Mouse (Mus musculus) MEL (cell line): ENCODE measurements around the gene Pabpn1. TPM values are rescaled to one million over a fixed set of nuclear protein-coding genes. Genes with fewer than 3 reads are reported as not detected.

Experiments used
- DNase-seq: peaks from one replicate; pipeline ENCODE4 v3.0.0; 2011; ENCODE audit warnings: low read depth, low spot score
- H3K27ac ChIP-seq: 2 replicates; pipeline ENCODE4 v1.5.1; 2012; ENCODE audit warnings: low read depth, mild to moderate bottlenecking, control low read depth, low read length, moderate library complexity; ENCODE audit not compliant: control insufficient read depth
- H3K27me3 ChIP-seq, 2 experiments: fragments of 150-350 bp in 1 of 2; sonication (generic) in 1 of 2; 2 replicates each; pipeline ENCODE4 v1.6.1; 2012; ENCODE audit warnings: low read length in 2 of 2, mild to moderate bottlenecking in 2 of 2, improper control_type of control experiment in 1 of 2, moderate library complexity in 1 of 2; ENCODE audit not compliant: insufficient read depth in 2 of 2, control insufficient read depth in 1 of 2
- H3K36me3 ChIP-seq, 2 experiments: 2 replicates each; pipeline ENCODE4 v1.6.1; 2012 to 2014; ENCODE audit warnings: low read length in 2 of 2, improper control_type of control experiment in 1 of 2, inconsistent platforms in 1 of 2, mild to moderate bottlenecking in 1 of 2; ENCODE audit not compliant: insufficient read depth in 2 of 2, control insufficient read depth in 1 of 2
- H3K4me1 ChIP-seq, 2 experiments: fragments of 150-350 bp in 1 of 2; sonication (generic) in 1 of 2; 2 replicates each; pipeline ENCODE4 v1.6.1; 2012; ENCODE audit warnings: low read length in 2 of 2, improper control_type of control experiment in 1 of 2, mild to moderate bottlenecking in 1 of 2; ENCODE audit not compliant: insufficient read depth in 2 of 2, control insufficient read depth in 1 of 2
- H3K4me3 ChIP-seq, 2 experiments: fragments of 150-350 bp in 1 of 2; sonication (generic) in 1 of 2; 2 replicates each; pipeline ENCODE4 v1.5.1; 2012; ENCODE audit warnings: low read depth in 2 of 2, low read length in 2 of 2, mild to moderate bottlenecking in 2 of 2, moderate library complexity in 2 of 2, control low read depth in 1 of 2, improper control_type of control experiment in 1 of 2; ENCODE audit not compliant: control insufficient read depth in 1 of 2, insufficient read depth in 1 of 2
- H3K79me2 ChIP-seq: 2 replicates; pipeline ENCODE4 v1.6.1; 2012; ENCODE audit warnings: mild to moderate bottlenecking, low read length, moderate library complexity; ENCODE audit not compliant: control insufficient read depth, poor library complexity, insufficient read depth
- H3K9ac ChIP-seq: 2 replicates; pipeline ENCODE4 v1.6.1; 2012; ENCODE audit warnings: low read depth, mild to moderate bottlenecking, control low read depth, low read length, moderate library complexity; ENCODE audit not compliant: control insufficient read depth, poor library complexity, severe bottlenecking
- H3K9me3 ChIP-seq: fragments of 150-350 bp; sonication (generic); replicated peaks from 2 replicates; pipeline ENCODE4 v1.6.1; 2012; ENCODE audit warnings: mild to moderate bottlenecking, low read length, improper control_type of control experiment, moderate library complexity; ENCODE audit not compliant: insufficient read depth
- BHLHE40 ChIP-seq: IDR thresholded peaks from 2 replicates; pipeline ENCODE4 v1.6.1; 2012; ENCODE audit warnings: low read depth, mild to moderate bottlenecking, inconsistent platforms, low read length, improper control_type of control experiment, borderline replicate concordance
- CHD1 ChIP-seq: IDR thresholded peaks from 2 replicates; pipeline ENCODE4 v1.6.1; 2012; ENCODE audit warnings: low read depth, mild to moderate bottlenecking, inconsistent platforms, low read length, improper control_type of control experiment
- ELF1 ChIP-seq: IDR thresholded peaks from 2 replicates; pipeline ENCODE4 v1.6.1; 2014; ENCODE audit warnings: low read depth, mild to moderate bottlenecking, inconsistent platforms, low read length, improper control_type of control experiment, moderate library complexity
- ETS1 ChIP-seq: IDR thresholded peaks from 2 replicates; pipeline ENCODE4 v1.6.1; 2012; ENCODE audit warnings: low read depth, mild to moderate bottlenecking, inconsistent platforms, low read length, improper control_type of control experiment, moderate library complexity
- GABPA ChIP-seq: IDR thresholded peaks from 2 replicates; pipeline ENCODE4 v1.6.1; 2012; ENCODE audit warnings: low read depth, mild to moderate bottlenecking, inconsistent platforms, low read length, improper control_type of control experiment, moderate library complexity
- GATA1 ChIP-seq: IDR thresholded peaks from 2 replicates; pipeline ENCODE4 v1.6.1; 2011; ENCODE audit warnings: low read depth, low read length, improper control_type of control experiment
- HCFC1 ChIP-seq: IDR thresholded peaks from 2 replicates; pipeline ENCODE4 v1.6.1; 2012; ENCODE audit warnings: low read depth, mild to moderate bottlenecking, inconsistent platforms, low read length, improper control_type of control experiment, moderate library complexity
- MAX ChIP-seq: IDR thresholded peaks from 2 replicates; pipeline ENCODE4 v1.6.1; 2011; ENCODE audit warnings: low read length, improper control_type of control experiment
- MAZ ChIP-seq: IDR thresholded peaks from 2 replicates; pipeline ENCODE4 v1.6.1; 2012; ENCODE audit warnings: low read depth, mild to moderate bottlenecking, inconsistent platforms, low read length, improper control_type of control experiment
- MXI1 ChIP-seq: IDR thresholded peaks from 2 replicates; pipeline ENCODE4 v1.6.1; 2011; ENCODE audit warnings: mild to moderate bottlenecking, low read depth, low read length, improper control_type of control experiment
- MYC ChIP-seq: IDR thresholded peaks from 2 replicates; pipeline ENCODE4 v1.6.1; 2011; ENCODE audit warnings: low read depth, mild to moderate bottlenecking, low read length, improper control_type of control experiment, moderate library complexity
- POLR2A ChIP-seq, 2 experiments: IDR thresholded peaks; 2 replicates each; pipeline ENCODE4 v1.6.1; 2011 to 2012; ENCODE audit warnings: low read length in 2 of 2, mild to moderate bottlenecking in 2 of 2, control low read depth in 1 of 2, improper control_type of control experiment in 1 of 2, low read depth in 1 of 2, moderate library complexity in 1 of 2; ENCODE audit not compliant: control insufficient read depth in 1 of 2, insufficient read depth in 1 of 2, poor library complexity in 1 of 2
- POLR2AphosphoS2 ChIP-seq: IDR thresholded peaks from 2 replicates; pipeline ENCODE4 v1.6.1; 2011; ENCODE audit warnings: low read length, improper control_type of control experiment
- POLR2AphosphoS5 ChIP-seq: IDR thresholded peaks from 2 replicates; pipeline ENCODE4 v1.6.1; 2012; ENCODE audit warnings: low read depth, borderline replicate concordance, mild to moderate bottlenecking, inconsistent platforms, low read length, moderate library complexity, mixed read lengths
- RAD21 ChIP-seq: IDR thresholded peaks from 2 replicates; pipeline ENCODE4 v1.6.1; 2011; ENCODE audit warnings: mild to moderate bottlenecking, low read depth, low read length, improper control_type of control experiment
- SMC3 ChIP-seq: IDR thresholded peaks from 2 replicates; pipeline ENCODE4 v1.6.1; 2011; ENCODE audit warnings: low read depth, low read length, improper control_type of control experiment
- TAL1 ChIP-seq: IDR thresholded peaks from 2 replicates; pipeline ENCODE4 v1.6.1; 2012; ENCODE audit warnings: mild to moderate bottlenecking, inconsistent platforms, low read length, moderate library complexity, mixed read lengths
- TBP ChIP-seq: IDR thresholded peaks from 2 replicates; pipeline ENCODE4 v1.8.0; 2011; ENCODE audit warnings: low read depth, low read length, improper control_type of control experiment
- TCF12 ChIP-seq: IDR thresholded peaks from 2 replicates; pipeline ENCODE4 v1.6.1; 2014; ENCODE audit warnings: low read depth, mild to moderate bottlenecking, inconsistent platforms, low read length, improper control_type of control experiment, moderate library complexity
- ZC3H11A ChIP-seq: IDR thresholded peaks from 2 replicates; pipeline ENCODE4 v1.6.1; 2012; ENCODE audit warnings: low read depth, mild to moderate bottlenecking, inconsistent platforms, low read length, improper control_type of control experiment
- ZMIZ1 ChIP-seq: IDR thresholded peaks from 2 replicates; pipeline ENCODE4 v1.6.1; 2012; ENCODE audit warnings: low read depth, mild to moderate bottlenecking, inconsistent platforms, low read length, improper control_type of control experiment, moderate library complexity
- ZNF384 ChIP-seq: IDR thresholded peaks from 2 replicates; pipeline ENCODE4 v1.6.1; 2012; ENCODE audit warnings: low read depth, mild to moderate bottlenecking, inconsistent platforms, low read length, improper control_type of control experiment
- polyA plus RNA-seq, 2 experiments: library from polyadenylated mRNA; stranded (reverse) in 1 of 2; unstranded in 1 of 2; fragments of >175 nt in 1 of 2; fragments of >200 nt in 1 of 2; gene quantifications; 2 replicates each; pipeline versions ENCODE4 v1.2.1 to v1.2.4; 2012; ENCODE audit warnings: low replicate concordance in 2 of 2, low read depth in 1 of 2; ENCODE audit not compliant: insufficient read length in 2 of 2, insufficient read depth in 1 of 2, missing spikeins in 1 of 2
- total RNA-seq: library from RNA; depleted of rRNA; stranded (reverse); fragments of 300-350 nt; gene quantifications from 2 replicates; pipeline ENCODE4 v1.2.3, GENCODE M21; 2012

Pabpn1 gene
- total and polyA plus RNA-seq, 3 experiments, result 82.3 to 393 TPM; not detected in 1

- H3K4me1 ChIP-seq, result peaks cover 4 to 6% of the 10 kb centered on the region in 2 experiments; a peak in 3 of 4 replicates
- peaks cover 12 to 14% of the 10 kb centered on the region in 2 experiments for H3K36me3 ChIP-seq
- DNase-seq, result peak; percentile 67
- no peaks in the 10 kb centered on the region for H3K27me3 ChIP-seq
- peak overlapping the region; percentile 73 for H3K27ac ChIP-seq
- H3K4me3 ChIP-seq, result peak overlapping the region; percentile 74 to 100
- H3K9ac ChIP-seq, result peak overlapping the region; percentile 100
- H3K9me3 ChIP-seq, result no peaks in the 10 kb centered on the region
- peaks cover 19% of the 10 kb centered on the region for H3K79me2 ChIP-seq
- peak; percentile 57 for TF ChIP-seq MAX
- TF ChIP-seq HCFC1, result peak; percentile 49; the same call in 1 of the 2 replicates
- TF ChIP-seq ZMIZ1, result 0 out of 2 replicates have a peak, but pooled peaks have one; percentile 32
- 0 out of 2 replicates have a peak, but pooled peaks have one; percentile 46 for TF ChIP-seq MAZ
- no peak for TF ChIP-seq POLR2AphosphoS5
- peak; percentile 23; the same call in 1 of the 2 replicates for TF ChIP-seq TCF12
- TF ChIP-seq CHD1, result peak; percentile 74; the same call in 1 of the 2 replicates
- TF ChIP-seq MXI1, result peak; percentile 82
- no peak for TF ChIP-seq POLR2AphosphoS2
- TF ChIP-seq POLR2A (IDR thresholded peaks at IDR 0.05; ENCODE audit: control insufficient read depth in 1 of 2, insufficient read depth in 1 of 2, low read depth in 1 of 2, low read length in 2 of 2, poor library complexity in 1 of 2), result peak in 1 of 2 experiments; percentile 44; a peak in 2 of 4 replicates
These were observed 2.2 kb downstream of the Pabpn1 start for GRCm38 (mm10) chr14:54894296-54895151.

- no peak overlapping the region for H3K4me3 ChIP-seq
- no peaks in the 10 kb centered on the region for H3K9me3 ChIP-seq
- H3K9ac ChIP-seq, result no peak overlapping the region
- peaks cover 12 to 14% of the 10 kb centered on the region in 2 experiments for H3K36me3 ChIP-seq
- TF ChIP-seq POLR2A (IDR thresholded peaks at IDR 0.05; ENCODE audit: control insufficient read depth in 1 of 2, insufficient read depth in 1 of 2, low read depth in 1 of 2, low read length in 2 of 2, poor library complexity in 1 of 2), result peak in 1 of 2 experiments; percentile 21; a peak in 1 of 4 replicates
- TF ChIP-seq ELF1, result no peak
- H3K27ac ChIP-seq, result no peak overlapping the region
- H3K79me2 ChIP-seq, result peaks cover 19% of the 10 kb centered on the region
- DNase-seq, result no peak
- no peaks in the 10 kb centered on the region for H3K27me3 ChIP-seq
- H3K4me1 ChIP-seq, result peaks cover 4 to 6% of the 10 kb centered on the region in 2 experiments; a peak in 3 of 4 replicates
These were observed 5.1 kb downstream of the Pabpn1 start for GRCm38 (mm10) chr14:54897445-54897844.

GRCm38 (mm10) chr14:54900383-54900782 is 8.1 kb downstream of the Pabpn1 start:
- Histone ChIP-seq H3K36me3 (peaks cover 7 to 12% of the 10 kb centered on the region in 2 experiments), H3K4me1 (peaks cover 4 to 6% of the 10 kb centered on the region in 2 experiments; a peak in 3 of 4 replicates), H3K27ac (no peak overlapping the region), H3K9me3 (no peaks in the 10 kb centered on the region), H3K9ac (no peak overlapping the region), H3K4me3 (no peak overlapping the region), H3K79me2 (peaks cover 7% of the 10 kb centered on the region), H3K27me3 (no peaks in the 10 kb centered on the region)
- peak; percentile 84 for DNase-seq
- no peak for TF ChIP-seq ETS1
- no peak for TF ChIP-seq GABPA
- no peak for TF ChIP-seq TBP
- TF ChIP-seq ZC3H11A, result peak; percentile 53
- TF ChIP-seq ZNF384, result no peak
- 0 out of 2 replicates have a peak, but pooled peaks have one; percentile 12 for TF ChIP-seq POLR2AphosphoS2
- no peak for TF ChIP-seq TAL1
- no peak for TF ChIP-seq GATA1
- no peak for TF ChIP-seq MYC
- no peak for TF ChIP-seq MAZ
- no peak for TF ChIP-seq TCF12
- no peak for TF ChIP-seq BHLHE40
- 0 out of 4 replicates have a peak, but pooled peaks of 1 of the 2 experiments have one; percentile 15 for TF ChIP-seq POLR2A (IDR thresholded peaks at IDR 0.05; ENCODE audit: control insufficient read depth in 1 of 2, insufficient read depth in 1 of 2, low read depth in 1 of 2, low read length in 2 of 2, poor library complexity in 1 of 2)
- no peak for TF ChIP-seq ZMIZ1
- peak; percentile 69 for TF ChIP-seq SMC3
- peak; percentile 73 for TF ChIP-seq RAD21
